In genomic region chr19:12497909-12498308, GRCm38 (mm10) we compare ENCODE assay signal across 16 mouse cellular contexts. TPM values are rescaled to one million over a fixed set of nuclear protein-coding genes. Genes with fewer than 3 reads are reported as not detected.
DNase-seq lines count a peak whose midpoint lies in the region; ATAC-seq and TF ChIP-seq lines count a peak whose summit lies in the region.
"Had no signal": no experiment of that assay in that cellular context is flagged by ENCODE, and none has a peak within 500 bp of the region (broad histone marks: within the 10 kb centered on the region; RNA-seq: fewer than 3 reads in every experiment).

No protein-coding gene starts in this region.

- H3K4me2 ChIP-seq in forebrain, postnatal 0 days (ENCODE audit: low read depth): peak overlapping the region; percentile 79
- no peak overlapping the region for H3K4me2 ChIP-seq in forebrain, embryonic 16.5 days (ENCODE audit: low read length)
- peak overlapping the region; percentile 75 for H3K4me2 ChIP-seq in hindbrain, embryonic 13.5 days
- peak overlapping the region; percentile 68 for H3K4me2 ChIP-seq in midbrain, embryonic 14.5 days (ENCODE audit: low read length)
- H3K4me2 ChIP-seq: heart, embryonic 13.5 days; limb, embryonic 15.5 days had no signal

- no peaks in the 10 kb centered on the region for H3K36me3 ChIP-seq in forebrain, postnatal 0 days (ENCODE audit: insufficient read depth)
- no peaks in the 10 kb centered on the region for H3K36me3 ChIP-seq in forebrain, embryonic 16.5 days (ENCODE audit: control insufficient read depth, insufficient read depth)
- H3K36me3 ChIP-seq in hindbrain, embryonic 13.5 days: no peaks in the 10 kb centered on the region
- 0 out of 2 replicates have a peak, but pooled peaks cover 4% of the 10 kb centered on the region for H3K36me3 ChIP-seq in midbrain, embryonic 14.5 days (ENCODE audit: control insufficient read depth, insufficient read depth, low read length)
- H3K36me3 ChIP-seq: heart, embryonic 13.5 days; limb, embryonic 15.5 days had no signal

- no peak for DNase-seq in forebrain, postnatal 0 days
- DNase-seq in brain, adult 2 months (ENCODE audit: low read depth, low spot score): peak; percentile 53
- DNase-seq in midbrain, embryonic 14.5 days: peak; percentile 54
- DNase-seq in adrenal gland, adult 8-10 months: no peak
- DNase-seq in thymus, postnatal 25 days: no peak
- DNase-seq in cerebellum, adult 11 months: no peak
- DNase-seq: cerebellum, adult 11-12 months; layer of hippocampus, adult 9-11 months; liver, postnatal 0 days; right cerebral cortex, postnatal 14 days had no signal

- H3K9ac ChIP-seq in forebrain, postnatal 0 days: no peak overlapping the region
- H3K9ac ChIP-seq in forebrain, embryonic 16.5 days (replicated peaks; ENCODE audit: low read depth, low read length): no peak overlapping the region
- 0 out of 2 replicates have a peak overlapping the region, but pooled peaks have one; percentile 99 for H3K9ac ChIP-seq in hindbrain, embryonic 13.5 days
- no peak overlapping the region for H3K9ac ChIP-seq in midbrain, embryonic 14.5 days (replicated peaks; ENCODE audit: low read length)
- H3K9ac ChIP-seq: heart, embryonic 13.5 days; limb, embryonic 15.5 days; liver, postnatal 0 days had no signal

- no peak overlapping the region for H3K27ac ChIP-seq in forebrain, postnatal 0 days (ENCODE audit: low read depth, low read length)
- no peak overlapping the region for H3K27ac ChIP-seq in forebrain, embryonic 16.5 days (ENCODE audit: low read length)
- H3K27ac ChIP-seq in hindbrain, embryonic 13.5 days: peak overlapping the region; percentile 97
- no peak overlapping the region for H3K27ac ChIP-seq in midbrain, embryonic 14.5 days (replicated peaks; ENCODE audit: low read depth, low read length)
- H3K27ac ChIP-seq: heart, embryonic 13.5 days; kidney, postnatal 0 days; limb, embryonic 15.5 days had no signal

- H3K4me1 ChIP-seq in forebrain, postnatal 0 days (ENCODE audit: insufficient read depth): peaks cover 21% of the 10 kb centered on the region
- peaks cover 25% of the 10 kb centered on the region for H3K4me1 ChIP-seq in forebrain, embryonic 16.5 days (replicated peaks; ENCODE audit: control insufficient read depth, insufficient read depth, low read length)
- peaks cover 63% of the 10 kb centered on the region for H3K4me1 ChIP-seq in hindbrain, embryonic 13.5 days (replicated peaks)
- peaks cover 34% of the 10 kb centered on the region for H3K4me1 ChIP-seq in midbrain, embryonic 14.5 days (ENCODE audit: control insufficient read depth, insufficient read depth, low read length)

- TF ChIP-seq CTCF in forebrain, postnatal 0 days (IDR thresholded peaks at IDR 0.05; ENCODE audit: low read depth): no peak

- no peaks in the 10 kb centered on the region for H3K27me3 ChIP-seq in forebrain, postnatal 0 days (ENCODE audit: insufficient read depth, low read length)
- no peaks in the 10 kb centered on the region for H3K27me3 ChIP-seq in forebrain, embryonic 16.5 days (replicated peaks; ENCODE audit: control insufficient read depth, insufficient read depth, low read length)
- H3K27me3 ChIP-seq in hindbrain, embryonic 13.5 days: no peaks in the 10 kb centered on the region
- H3K27me3 ChIP-seq in midbrain, embryonic 14.5 days (ENCODE audit: control insufficient read depth, insufficient read depth, low read length): no peaks in the 10 kb centered on the region
- H3K27me3 ChIP-seq: Patski had no signal

- H3K4me3 ChIP-seq in forebrain, postnatal 0 days (ENCODE audit: low read depth, low read length): no peak overlapping the region
- no peak overlapping the region for H3K4me3 ChIP-seq in forebrain, embryonic 16.5 days (replicated peaks; ENCODE audit: low read length)
- H3K4me3 ChIP-seq in hindbrain, embryonic 13.5 days: peak overlapping the region; percentile 95; the same call in 1 of the 2 replicates
- H3K4me3 ChIP-seq in midbrain, embryonic 14.5 days (replicated peaks; ENCODE audit: low read depth, low read length): no peak overlapping the region
- H3K4me3 ChIP-seq: heart, embryonic 13.5 days; limb, embryonic 15.5 days had no signal

- 56% methylated on average over 2 of the region's 2 CpGs for WGBS in forebrain, postnatal 0 days
- 62% methylated on average over 2 of the region's 2 CpGs for WGBS in forebrain, embryonic 16.5 days
- 32% methylated on average over 2 of the region's 2 CpGs for WGBS in hindbrain, embryonic 13.5 days
- 41% methylated on average over 2 of the region's 2 CpGs for WGBS in midbrain, embryonic 14.5 days

- H3K9me3 ChIP-seq in forebrain, postnatal 0 days (ENCODE audit: low read length): no peaks in the 10 kb centered on the region
- no peaks in the 10 kb centered on the region for H3K9me3 ChIP-seq in forebrain, embryonic 16.5 days (ENCODE audit: control insufficient read depth, low read length)
- no peaks in the 10 kb centered on the region for H3K9me3 ChIP-seq in hindbrain, embryonic 13.5 days
- H3K9me3 ChIP-seq in midbrain, embryonic 14.5 days (ENCODE audit: control insufficient read depth, low read length): no peaks in the 10 kb centered on the region
- H3K9me3 ChIP-seq: heart, embryonic 13.5 days; limb, embryonic 15.5 days had no signal

- no peak for ATAC-seq in forebrain, postnatal 0 days
- no peak for ATAC-seq in forebrain, embryonic 16.5 days
- ATAC-seq in hindbrain, embryonic 13.5 days (ENCODE audit: low FRiP score): no peak
- ATAC-seq in midbrain, embryonic 14.5 days (ENCODE audit: low FRiP score, low TSS enrichment): no peak
- ATAC-seq: liver, postnatal 0 days; Patski had no signal

RNA-seq across cellular contexts. Expression of gene Dtx4, which starts 3.3 kb away (rescaled TPM):
- total RNA-seq in forebrain, postnatal 0 days (2014; rRNA removed): 43.2 and 48.8 TPM in 2 replicates
- 20.6 and 21.2 TPM in 2 replicates for polyA plus RNA-seq in forebrain, postnatal 0 days (2015; fragmentation: Nextera tagmentation; extraction: Ambion mirVana)
- polyA plus RNA-seq in forebrain, embryonic 16.5 days (2015; fragmentation: Nextera tagmentation; extraction: Ambion mirVana): 20.3 and 21.3 TPM in 2 replicates
- polyA plus RNA-seq in hindbrain, embryonic 13.5 days (2015; fragmentation: Nextera tagmentation; extraction: Ambion mirVana): 34.8 and 36.8 TPM in 2 replicates
- polyA plus RNA-seq in midbrain, embryonic 14.5 days (2014; fragmentation: Nextera tagmentation; extraction: Ambion mirVana): 35.7 and 46.0 TPM in 2 replicates
- total RNA-seq in adrenal gland, adult 8-10 months (2022): 10 to 100 TPM; 12.6 to 26.3 (median 19.7) TPM

RNA-seq across cellular contexts. Expression of gene Mpeg1, which starts 37.3 kb away (rescaled TPM):
- 3.2 and 3.5 TPM in 2 replicates for total RNA-seq in forebrain, postnatal 0 days (2014; rRNA removed)
- polyA plus RNA-seq in forebrain, postnatal 0 days (2015; fragmentation: Nextera tagmentation; extraction: Ambion mirVana): 0.63 and 1.1 TPM in 2 replicates
- 0.39 and 0.47 TPM in 2 replicates for polyA plus RNA-seq in forebrain, embryonic 16.5 days (2015; fragmentation: Nextera tagmentation; extraction: Ambion mirVana)
- 0.47 and 0.78 TPM in 2 replicates for polyA plus RNA-seq in hindbrain, embryonic 13.5 days (2015; fragmentation: Nextera tagmentation; extraction: Ambion mirVana)
- 1.00 and 1.1 TPM in 2 replicates for polyA plus RNA-seq in midbrain, embryonic 14.5 days (2014; fragmentation: Nextera tagmentation; extraction: Ambion mirVana)
- 10 to 100 TPM; 29.9 to 72.1 (median 53.2) TPM for total RNA-seq in adrenal gland, adult 8-10 months (2022)

RNA-seq across cellular contexts. Expression of gene Fam111a, which starts 47.6 kb away (rescaled TPM):
- total RNA-seq in forebrain, postnatal 0 days (2014; rRNA removed): 4.3 and 4.4 TPM in 2 replicates
- polyA plus RNA-seq in forebrain, postnatal 0 days (2015; fragmentation: Nextera tagmentation; extraction: Ambion mirVana): 2.9 and 3.2 TPM in 2 replicates
- 7.7 and 9.8 TPM in 2 replicates for polyA plus RNA-seq in forebrain, embryonic 16.5 days (2015; fragmentation: Nextera tagmentation; extraction: Ambion mirVana)
- 7.8 and 8.0 TPM in 2 replicates for polyA plus RNA-seq in hindbrain, embryonic 13.5 days (2015; fragmentation: Nextera tagmentation; extraction: Ambion mirVana)
- polyA plus RNA-seq in midbrain, embryonic 14.5 days (2014; fragmentation: Nextera tagmentation; extraction: Ambion mirVana): 4.5 and 8.3 TPM in 2 replicates
- 1 to 10 TPM; 2.2 to 5.5 (median 4.6) TPM for total RNA-seq in adrenal gland, adult 8-10 months (2022)

Comparison
In these comparisons a context has a peak if more than half of its experiments do, and no peak if none do; other contexts are left out.
1. DNase-seq: peak in brain, adult 2 months (single experiment) and midbrain, embryonic 14.5 days (single experiment); none in forebrain, postnatal 0 days (single experiment), adrenal gland, adult 8-10 months (single experiment), thymus, postnatal 25 days (single experiment) and cerebellum, adult 11 months (single experiment).